Mouse (Mus musculus): ENCODE data around the gene Coa7. TPM values are rescaled to one million over a fixed set of nuclear protein-coding genes. Genes with fewer than 3 reads are reported as not detected.

Coa7 gene
- polyA plus RNA-seq, 1 experiment: 2.8 TPM

DNA sequence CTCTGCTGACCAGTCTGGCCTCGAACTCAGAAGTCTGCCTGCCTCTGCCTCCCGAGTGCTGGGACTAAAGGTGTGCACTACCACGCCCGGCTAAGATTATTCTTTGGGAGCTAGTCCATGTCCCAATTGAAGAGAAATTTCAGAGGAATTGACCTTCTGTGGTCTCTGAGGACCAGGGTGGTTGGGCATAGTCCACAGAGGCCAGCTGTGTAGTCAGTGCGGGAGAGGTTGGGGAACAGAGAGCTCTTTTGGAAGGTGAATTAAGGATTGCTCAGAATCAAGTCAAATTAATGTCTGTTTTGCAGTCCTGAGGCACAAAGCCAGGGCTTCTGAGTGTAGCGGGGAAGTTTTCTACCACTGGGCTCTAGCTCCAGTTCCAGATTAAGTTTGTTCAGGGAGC, 1.9 kb downstream of the Coa7 start:
- H3K36me3 ChIP-seq (ENCODE audit: control insufficient read depth, insufficient read depth, low read length): peaks cover 3% of the 10 kb centered on the region; the same call in 1 of the 2 replicates
- no peak overlapping the region for H3K4me3 ChIP-seq (ENCODE audit: extremely low read depth, insufficient read depth, insufficient read length)
- no peaks in the 10 kb centered on the region for H3K4me1 ChIP-seq (ENCODE audit: control insufficient read depth, insufficient read depth, insufficient read length)
- H3K27me3 ChIP-seq (ENCODE audit: control insufficient read depth, insufficient read depth, low read length): no peaks in the 10 kb centered on the region
- H3K27ac ChIP-seq (ENCODE audit: insufficient read depth, low read length): no peak overlapping the region
- TF ChIP-seq POLR2A (IDR thresholded peaks at IDR 0.05; ENCODE audit: low read depth, low read length) (no peak), CTCF (IDR thresholded peaks at IDR 0.05; ENCODE audit: extremely low read depth, insufficient read depth, insufficient read length, insufficient replicate concordance) (no peak)
- no peak for DNase-seq (ENCODE audit: low read depth in 1 of 2, low spot score in 2 of 2)
- WGBS: 92% methylated on average over 6 of the region's 6 CpGs

- no peak for DNase-seq (ENCODE audit: low read depth in 1 of 2, low spot score in 2 of 2)
- no peak for TF ChIP-seq CTCF (IDR thresholded peaks at IDR 0.05; ENCODE audit: extremely low read depth, insufficient read depth, insufficient read length, insufficient replicate concordance)
- no peak for TF ChIP-seq POLR2A (IDR thresholded peaks at IDR 0.05; ENCODE audit: low read depth, low read length)
- no peaks in the 10 kb centered on the region for H3K4me1 ChIP-seq (ENCODE audit: control insufficient read depth, insufficient read depth, insufficient read length)
- peaks cover 3% of the 10 kb centered on the region; the same call in 1 of the 2 replicates for H3K36me3 ChIP-seq (ENCODE audit: control insufficient read depth, insufficient read depth, low read length)
- 92% methylated on average over 9 of the region's 9 CpGs for WGBS
- no peak overlapping the region for H3K27ac ChIP-seq (ENCODE audit: insufficient read depth, low read length)
- no peaks in the 10 kb centered on the region for H3K27me3 ChIP-seq (ENCODE audit: control insufficient read depth, insufficient read depth, low read length)
- H3K4me3 ChIP-seq (ENCODE audit: extremely low read depth, insufficient read depth, insufficient read length): no peak overlapping the region
Observed at GRCm38 (mm10) chr4:108332041-108332440, 4.1 kb downstream of the Coa7 start.

GRCm38 (mm10) chr4:108335413-108335812, 7.5 kb downstream of the Coa7 start:
- peaks cover 10% of the 10 kb centered on the region for H3K36me3 ChIP-seq (ENCODE audit: control insufficient read depth, insufficient read depth, low read length)
- no peak for DNase-seq (ENCODE audit: low read depth in 1 of 2, low spot score in 2 of 2)
- WGBS: 92% methylated on average over 6 of the region's 6 CpGs
- H3K4me1 ChIP-seq (ENCODE audit: control insufficient read depth, insufficient read depth, insufficient read length): no peaks in the 10 kb centered on the region
- no peaks in the 10 kb centered on the region for H3K27me3 ChIP-seq (ENCODE audit: control insufficient read depth, insufficient read depth, low read length)
- TF ChIP-seq CTCF (IDR thresholded peaks at IDR 0.05; ENCODE audit: extremely low read depth, insufficient read depth, insufficient read length, insufficient replicate concordance) (no peak), POLR2A (IDR thresholded peaks at IDR 0.05; ENCODE audit: low read depth, low read length) (no peak)
- H3K27ac ChIP-seq (ENCODE audit: insufficient read depth, low read length): no peak overlapping the region
- H3K4me3 ChIP-seq (ENCODE audit: extremely low read depth, insufficient read depth, insufficient read length): no peak overlapping the region

GRCm38 (mm10) chr4:108336765-108337164, 8.8 kb downstream of the Coa7 start:
- Histone ChIP-seq H3K27ac (ENCODE audit: insufficient read depth, low read length) (no peak overlapping the region), H3K36me3 (ENCODE audit: control insufficient read depth, insufficient read depth, low read length) (peaks cover 10% of the 10 kb centered on the region)

DNA sequence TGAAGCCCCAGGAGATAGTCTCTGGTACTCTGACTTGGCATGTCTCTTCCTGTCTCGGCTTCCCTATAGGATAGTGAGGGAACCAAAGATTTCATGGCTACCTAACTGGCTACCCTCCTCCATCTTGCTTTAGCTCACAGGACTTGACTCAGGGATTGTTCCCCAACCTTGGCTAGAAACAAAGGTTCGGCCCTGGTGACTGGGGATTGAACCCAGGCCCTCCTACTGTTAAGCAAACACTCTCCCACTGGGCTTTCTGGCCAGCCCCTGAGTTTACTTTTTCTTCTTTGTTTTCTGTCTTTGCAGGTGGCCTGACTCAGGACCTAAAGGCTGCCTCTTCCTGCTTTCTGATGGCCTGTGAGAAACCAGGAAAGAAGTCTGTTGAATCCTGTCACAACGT, 9.9 kb downstream of the Coa7 start:
- Histone ChIP-seq H3K4me1 (ENCODE audit: control insufficient read depth, insufficient read depth, insufficient read length) (no peaks in the 10 kb centered on the region), H3K27ac (ENCODE audit: insufficient read depth, low read length) (no peak overlapping the region), H3K36me3 (ENCODE audit: control insufficient read depth, insufficient read depth, low read length) (peaks cover 7% of the 10 kb centered on the region), H3K4me3 (ENCODE audit: extremely low read depth, insufficient read depth, insufficient read length) (no peak overlapping the region), H3K27me3 (ENCODE audit: control insufficient read depth, insufficient read depth, low read length) (no peaks in the 10 kb centered on the region)
- 86% methylated on average over 3 of the region's 3 CpGs for WGBS
- DNase-seq (ENCODE audit: low read depth in 1 of 2, low spot score in 2 of 2): no peak
- TF ChIP-seq POLR2A (IDR thresholded peaks at IDR 0.05; ENCODE audit: low read depth, low read length): no peak

More at GRCm38 (mm10) chr4:108336765-108337164, 8.8 kb downstream of the Coa7 start:
- TF ChIP-seq POLR2A (IDR thresholded peaks at IDR 0.05; ENCODE audit: low read depth, low read length): no peak
- no peak for TF ChIP-seq CTCF (IDR thresholded peaks at IDR 0.05; ENCODE audit: extremely low read depth, insufficient read depth, insufficient read length, insufficient replicate concordance)
- H3K4me1 ChIP-seq (ENCODE audit: control insufficient read depth, insufficient read depth, insufficient read length): no peaks in the 10 kb centered on the region
- H3K4me3 ChIP-seq (ENCODE audit: extremely low read depth, insufficient read depth, insufficient read length): no peak overlapping the region
- DNase-seq (ENCODE audit: low read depth in 1 of 2, low spot score in 2 of 2): no peak
- no peaks in the 10 kb centered on the region for H3K27me3 ChIP-seq (ENCODE audit: control insufficient read depth, insufficient read depth, low read length)
- 82% methylated on average over 2 of the region's 2 CpGs for WGBS

DNA sequence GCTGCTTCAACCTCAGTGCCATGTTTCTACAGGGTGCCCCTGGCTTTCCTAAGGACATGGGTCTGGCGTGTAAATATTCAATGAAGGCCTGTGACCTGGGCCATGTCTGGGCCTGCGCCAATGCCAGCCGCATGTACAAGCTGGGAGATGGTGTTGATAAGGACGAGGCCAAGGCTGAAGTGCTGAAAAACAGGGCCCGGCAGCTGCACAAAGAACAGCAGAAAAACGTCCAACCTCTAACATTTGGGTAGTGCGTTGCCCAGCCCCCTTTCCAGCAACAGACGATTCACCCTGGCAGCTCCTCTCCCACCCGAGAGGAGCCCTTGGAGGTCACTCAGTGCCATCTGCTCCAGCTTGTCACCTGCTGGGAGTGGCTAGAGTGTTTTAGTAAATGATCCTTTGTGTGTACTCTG, 10.4 kb downstream of the Coa7 start:
- Histone ChIP-seq H3K4me3 (ENCODE audit: extremely low read depth, insufficient read depth, insufficient read length) (no peak overlapping the region), H3K27ac (ENCODE audit: insufficient read depth, low read length) (no peak overlapping the region), H3K27me3 (ENCODE audit: control insufficient read depth, insufficient read depth, low read length) (no peaks in the 10 kb centered on the region), H3K4me1 (ENCODE audit: control insufficient read depth, insufficient read depth, insufficient read length) (no peaks in the 10 kb centered on the region), H3K36me3 (ENCODE audit: control insufficient read depth, insufficient read depth, low read length) (peaks cover 7% of the 10 kb centered on the region)
- no peak for TF ChIP-seq CTCF (IDR thresholded peaks at IDR 0.05; ENCODE audit: extremely low read depth, insufficient read depth, insufficient read length, insufficient replicate concordance)
- DNase-seq (ENCODE audit: low read depth in 1 of 2, low spot score in 2 of 2): no peak
- 86% methylated on average over 9 of the region's 9 CpGs for WGBS

DNA sequence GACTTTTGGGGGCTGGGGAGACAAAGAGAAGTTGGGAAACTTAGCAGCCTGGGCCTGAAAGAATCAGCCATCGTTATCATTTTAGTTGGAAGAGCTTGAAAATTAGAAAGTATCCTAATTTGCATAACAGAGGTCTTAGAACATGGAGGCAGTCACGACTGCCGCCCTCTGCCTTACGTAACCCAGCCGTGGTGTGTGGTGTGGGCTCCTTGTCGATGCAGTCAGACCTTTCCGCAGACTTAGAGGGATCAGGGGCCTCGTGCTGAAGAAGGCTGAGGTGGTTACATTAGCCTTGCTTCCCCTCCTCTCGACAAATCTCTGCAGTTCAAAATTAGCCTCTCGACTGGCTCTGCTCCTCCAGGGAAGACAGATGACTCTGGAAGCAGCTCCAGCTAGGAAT, 10.9 kb downstream of the Coa7 start:
- H3K27ac ChIP-seq (ENCODE audit: insufficient read depth, low read length): no peak overlapping the region

More for the DNA sequence above, 10.9 kb downstream of the Coa7 start:
- Histone ChIP-seq H3K36me3 (ENCODE audit: control insufficient read depth, insufficient read depth, low read length) (peaks cover 7% of the 10 kb centered on the region), H3K27me3 (ENCODE audit: control insufficient read depth, insufficient read depth, low read length) (no peaks in the 10 kb centered on the region), H3K4me3 (ENCODE audit: extremely low read depth, insufficient read depth, insufficient read length) (no peak overlapping the region), H3K4me1 (ENCODE audit: control insufficient read depth, insufficient read depth, insufficient read length) (no peaks in the 10 kb centered on the region)
- 86% methylated on average over 10 of the region's 10 CpGs for WGBS
- TF ChIP-seq CTCF (IDR thresholded peaks at IDR 0.05; ENCODE audit: extremely low read depth, insufficient read depth, insufficient read length, insufficient replicate concordance): no peak
- no peak for TF ChIP-seq POLR2A (IDR thresholded peaks at IDR 0.05; ENCODE audit: low read depth, low read length)
- no peak for DNase-seq (ENCODE audit: low read depth in 1 of 2, low spot score in 2 of 2)
